Mouse (Mus musculus): ENCODE data around the gene Zkscan6.

The Zkscan6 gene

GRCm38 (mm10) chr11:65806909-65807504, at the start of gene Zkscan6:
Zkscan6 (plus strand) TSS chr11:65807175.
- peak; percentile 89 to 91 for DNase-seq

- DNase-seq: no peak
These were observed 47.6 kb upstream of the Zkscan6 start for GRCm38 (mm10) chr11:65759350-65759749.

GRCm38 (mm10) chr11:65760912-65761311, 46.1 kb upstream of the Zkscan6 start:
- no peak for DNase-seq

GRCm38 (mm10) chr11:65768445-65768844, 38.5 kb upstream of the Zkscan6 start:
- no peak for DNase-seq

GRCm38 (mm10) chr11:65769990-65770389, 37.0 kb upstream of the Zkscan6 start:
- DNase-seq: no peak

- no peak for DNase-seq
These were observed 35.4 kb upstream of the Zkscan6 start for GRCm38 (mm10) chr11:65771546-65771945.

- no peak for DNase-seq
These were observed 33.4 kb upstream of the Zkscan6 start for GRCm38 (mm10) chr11:65773535-65773934.

- DNase-seq: no peak
These were observed 32.9 kb upstream of the Zkscan6 start for GRCm38 (mm10) chr11:65773946-65774656.

- no peak for DNase-seq
These were observed 29.9 kb upstream of the Zkscan6 start for GRCm38 (mm10) chr11:65776906-65777611.

GRCm38 (mm10) chr11:65777810-65778209, 29.2 kb upstream of the Zkscan6 start:
- no peak for DNase-seq

GRCm38 (mm10) chr11:65779066-65779465, 27.9 kb upstream of the Zkscan6 start:
- DNase-seq: no peak

- no peak for DNase-seq
These were observed 27.4 kb upstream of the Zkscan6 start for GRCm38 (mm10) chr11:65779578-65779977.

- DNase-seq: no peak
These were observed 25.4 kb upstream of the Zkscan6 start for GRCm38 (mm10) chr11:65781596-65781995.

GRCm38 (mm10) chr11:65786160-65786559, 20.8 kb upstream of the Zkscan6 start:
- no peak for DNase-seq

GRCm38 (mm10) chr11:65787421-65788151, 19.4 kb upstream of the Zkscan6 start:
- DNase-seq: no peak

- DNase-seq: peak; percentile 95 to 96
These were observed 18.8 kb upstream of the Zkscan6 start, which contains the start of gene Map2k4 for GRCm38 (mm10) chr11:65788154-65788553. Map2k4 (minus strand) TSS chr11:65788297.

- DNase-seq: no peak
These were observed 12.4 kb upstream of the Zkscan6 start for GRCm38 (mm10) chr11:65794428-65795219.

- no peak for DNase-seq
These were observed 11.1 kb upstream of the Zkscan6 start for GRCm38 (mm10) chr11:65795896-65796295.

GRCm38 (mm10) chr11:65801899-65802298, 5.1 kb upstream of the Zkscan6 start:
- no peak for DNase-seq

- peak; percentile 50 to 66 for DNase-seq
These were observed 562 bp upstream of the Zkscan6 start for GRCm38 (mm10) chr11:65806321-65806904.

GRCm38 (mm10) chr11:65807601-65808000, 626 bp downstream of the Zkscan6 start:
- DNase-seq: no peak

GRCm38 (mm10) chr11:65812088-65812487, 5.1 kb downstream of the Zkscan6 start:
- no peak for DNase-seq

Data from lung, postnatal 4 days (tissue).